Mouse (Mus musculus) MEL (cell line): ENCODE results near the gene Cdc34.

Source experiments
- MEF2A ChIP-seq: IDR thresholded peaks from 2 replicates; pipeline ENCODE4 v1.6.1; 2014; ENCODE audit warnings: low read depth, mild to moderate bottlenecking, inconsistent platforms, low read length, improper control_type of control experiment; ENCODE audit not compliant: poor library complexity, insufficient replicate concordance, severe bottlenecking; ENCODE audit errors: extremely low read depth
- USF1 ChIP-seq: IDR thresholded peaks from 2 replicates; pipeline ENCODE4 v1.6.1; 2014; ENCODE audit warnings: low read depth, mild to moderate bottlenecking, inconsistent platforms, low read length, improper control_type of control experiment, moderate library complexity

- TF ChIP-seq MEF2A, result no peak
- TF ChIP-seq USF1, result no peak
Observed at GRCm38 (mm10) chr10:79645711-79646110, 36.3 kb upstream of the Cdc34 start, which contains the start of gene Odf3l2.
